Mouse (Mus musculus) testis, adult 2 months (tissue): ENCODE data around the gene Rragd.

Experiments
- CTCF ChIP-seq: fragments of 200-500 bp; IDR thresholded peaks from 2 replicates; pipeline ENCODE4 v1.5.1; 2012; ENCODE audit warnings: low read depth, mild to moderate bottlenecking, inconsistent platforms, low read length, moderate library complexity; ENCODE audit not compliant: control insufficient read depth, insufficient read depth, insufficient replicate concordance
- POLR2A ChIP-seq: fragments of 200-500 bp; IDR thresholded peaks from 2 replicates; pipeline ENCODE4 v1.6.1; 2012; ENCODE audit warnings: low read depth, mild to moderate bottlenecking, inconsistent platforms, low read length, moderate library complexity; ENCODE audit not compliant: control insufficient read depth

DNA sequence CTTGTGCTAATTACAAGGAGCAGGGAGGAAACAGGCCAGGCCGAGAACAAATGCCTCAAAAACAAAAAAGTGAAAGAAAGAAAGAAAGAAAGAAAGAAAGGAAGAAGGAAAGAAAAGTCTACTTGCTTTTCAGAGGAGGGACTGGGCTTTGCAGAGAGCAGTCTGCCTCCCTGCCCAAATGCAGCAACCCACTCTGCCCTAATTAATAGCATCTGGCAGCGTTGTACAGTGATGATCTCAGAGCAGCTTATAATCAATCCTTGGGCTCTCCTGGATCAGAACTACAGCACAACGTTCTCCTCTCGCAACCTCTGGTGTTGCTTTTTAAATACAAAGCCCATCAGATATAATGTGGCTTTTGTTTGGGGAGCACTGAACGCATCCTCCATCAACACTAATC lies 42.9 kb upstream of the Rragd start:
- TF ChIP-seq POLR2A (no peak), CTCF (no peak)
